Mouse (Mus musculus) heart, embryonic 11.5 days (tissue): ENCODE measurements around the gene Tgif2. TPM values are rescaled to one million over a fixed set of nuclear protein-coding genes. Genes with fewer than 3 reads are reported as not detected.

Experiments used
- ATAC-seq: fragments of 200-750 bp; cut with Nextera tagmentation; replicated peaks from 2 replicates; pipeline ENCODE4 v1.8.0; 2017; ENCODE audit warnings: moderate library complexity; ENCODE audit not compliant: insufficient number of reproducible peaks, low FRiP score, low TSS enrichment
- H3K27ac ChIP-seq: fragments of 300-500 bp; sonication (generic); 2 replicates; pipeline ENCODE4 v1.5.1; 2014; ENCODE audit warnings: mild to moderate bottlenecking, low read depth, low read length
- H3K27me3 ChIP-seq: fragments of 300-500 bp; sonication (generic); 2 replicates; pipeline ENCODE4 v1.6.1; 2014; ENCODE audit warnings: mild to moderate bottlenecking, low read length, mixed read lengths; ENCODE audit not compliant: control insufficient read depth, insufficient read depth
- H3K36me3 ChIP-seq: fragments of 300-500 bp; sonication (generic); 2 replicates; pipeline ENCODE4 v1.6.1; 2014; ENCODE audit warnings: mild to moderate bottlenecking, low read length, moderate library complexity, mixed read lengths; ENCODE audit not compliant: control insufficient read depth, insufficient read depth
- H3K4me1 ChIP-seq: fragments of 300-500 bp; sonication (generic); 2 replicates; pipeline ENCODE4 v1.6.1; 2014; ENCODE audit warnings: low read length; ENCODE audit not compliant: control insufficient read depth, insufficient read depth
- H3K4me2 ChIP-seq: fragments of 300-500 bp; sonication (generic); 2 replicates; pipeline ENCODE4 v1.6.1; 2014; ENCODE audit warnings: mild to moderate bottlenecking, moderate library complexity
- H3K4me3 ChIP-seq: fragments of 300-500 bp; sonication (generic); 2 replicates; pipeline ENCODE4 v1.5.1; 2014; ENCODE audit warnings: low read depth, low read length
- H3K9ac ChIP-seq: fragments of 300-500 bp; sonication (generic); 2 replicates; pipeline ENCODE4 v1.6.1; 2014; ENCODE audit warnings: mild to moderate bottlenecking, low read depth, low read length, moderate library complexity
- H3K9me3 ChIP-seq: fragments of 300-500 bp; sonication (generic); replicated peaks from 2 replicates; pipeline ENCODE4 v1.6.1; 2016; ENCODE audit warnings: low read length; ENCODE audit not compliant: control insufficient read depth
- WGBS: fragments of 180-500 bp; shearing (Covaris S2); extraction: QIAGEN DNeasy Blood & Tissue Kit; methylation state at CpG from one replicate; pipeline ENCODE4 v1.1.7; 2014; ENCODE audit not compliant: insufficient replicate concordance; 5-methylcytosine and 5-hydroxymethylcytosine counted together
- polyA plus RNA-seq: library from polyadenylated mRNA; unstranded; fragments of >200 nt; fragmentation: Nextera tagmentation; extraction: Ambion mirVana; gene quantifications from 2 replicates; pipeline ENCODE4 v1.2.1, GENCODE M21; 2014

The Tgif2 gene
- polyA plus RNA-seq, 1 experiment from 2014 or later = 42.7 TPM

- H3K27me3 ChIP-seq = peaks cover 1% of the 10 kb centered on the region; the same call in 1 of the 2 replicates
- no peak within 1 kb of the TSS for H3K4me3 ChIP-seq
- no peaks in the 10 kb centered on the region for H3K36me3 ChIP-seq
- no peak for ATAC-seq
- H3K9ac ChIP-seq = no peak within 1 kb of the TSS
- H3K27ac ChIP-seq = no peak within 1 kb of the TSS
- no peaks in the 10 kb centered on the region for H3K9me3 ChIP-seq
- WGBS = 55% methylated on average over 6 of the region's 6 CpGs
- H3K4me2 ChIP-seq = no peak within 1 kb of the TSS
- H3K4me1 ChIP-seq = peaks cover 5% of the 10 kb centered on the region; the same call in 1 of the 2 replicates
Measured at GRCm38 (mm10) chr2:156887017-156887416, 47.2 kb downstream of the Tgif2 start, which contains the start of gene Sla2. Gene Sla2, minus strand, starts transcription at chr2:156887192.

GRCm38 (mm10) chr2:156888490-156888889, 48.7 kb downstream of the Tgif2 start:
- no peaks in the 10 kb centered on the region for H3K4me1 ChIP-seq
- H3K9ac ChIP-seq = no peak overlapping the region
- no peak overlapping the region for H3K27ac ChIP-seq
- H3K4me2 ChIP-seq = no peak overlapping the region
- H3K4me3 ChIP-seq = no peak overlapping the region
- H3K36me3 ChIP-seq = no peaks in the 10 kb centered on the region
- ATAC-seq = no peak
- H3K27me3 ChIP-seq = no peaks in the 10 kb centered on the region
- WGBS = 63% methylated on average over 3 of the region's 3 CpGs
- H3K9me3 ChIP-seq = no peaks in the 10 kb centered on the region

- Histone ChIP-seq H3K9ac (no peak overlapping the region), H3K4me1 (no peaks in the 10 kb centered on the region), H3K27ac (no peak overlapping the region), H3K36me3 (no peaks in the 10 kb centered on the region), H3K27me3 (no peaks in the 10 kb centered on the region), H3K4me3 (no peak overlapping the region), H3K9me3 (no peaks in the 10 kb centered on the region), H3K4me2 (no peak overlapping the region)
- WGBS = 65% methylated on average over 3 of the region's 3 CpGs
- ATAC-seq = no peak
Measured at GRCm38 (mm10) chr2:156892240-156892639, 52.4 kb downstream of the Tgif2 start.

GRCm38 (mm10) chr2:156892821-156893220, 53.0 kb downstream of the Tgif2 start:
- no peaks in the 10 kb centered on the region for H3K4me1 ChIP-seq
- 64% methylated on average over 6 of the region's 6 CpGs for WGBS

GRCm38 (mm10) chr2:156894496-156895265, 54.9 kb downstream of the Tgif2 start:
- ATAC-seq = no peak
- H3K4me1 ChIP-seq = no peaks in the 10 kb centered on the region; the same call in 1 of the 2 replicates
- no peaks in the 10 kb centered on the region for H3K9me3 ChIP-seq
- H3K27me3 ChIP-seq = no peaks in the 10 kb centered on the region
- no peak overlapping the region for H3K4me3 ChIP-seq
- no peak overlapping the region for H3K4me2 ChIP-seq
- WGBS = 72% methylated on average over 15 of the region's 15 CpGs
- no peaks in the 10 kb centered on the region for H3K36me3 ChIP-seq
- H3K9ac ChIP-seq = no peak overlapping the region
- H3K27ac ChIP-seq = no peak overlapping the region

More at GRCm38 (mm10) chr2:156892821-156893220, 53.0 kb downstream of the Tgif2 start:
- H3K4me3 ChIP-seq = no peak overlapping the region
- no peaks in the 10 kb centered on the region for H3K9me3 ChIP-seq
- no peak overlapping the region for H3K9ac ChIP-seq
- H3K27ac ChIP-seq = no peak overlapping the region
- H3K27me3 ChIP-seq = no peaks in the 10 kb centered on the region
- no peaks in the 10 kb centered on the region for H3K36me3 ChIP-seq
- ATAC-seq = no peak
- no peak overlapping the region for H3K4me2 ChIP-seq

- no peaks in the 10 kb centered on the region for H3K27me3 ChIP-seq
- WGBS = 65% methylated on average over 9 of the region's 9 CpGs
- H3K9me3 ChIP-seq = no peaks in the 10 kb centered on the region
- no peak overlapping the region for H3K4me2 ChIP-seq
- H3K4me3 ChIP-seq = no peak overlapping the region
- no peak overlapping the region for H3K27ac ChIP-seq
- no peak overlapping the region for H3K9ac ChIP-seq
- no peaks in the 10 kb centered on the region; the same call in 1 of the 2 replicates for H3K4me1 ChIP-seq
- no peak for ATAC-seq
- H3K36me3 ChIP-seq = no peaks in the 10 kb centered on the region
Measured at GRCm38 (mm10) chr2:156896384-156896914, 56.6 kb downstream of the Tgif2 start.

- no peaks in the 10 kb centered on the region for H3K36me3 ChIP-seq
- no peaks in the 10 kb centered on the region for H3K27me3 ChIP-seq
- H3K27ac ChIP-seq = no peak overlapping the region
- no peak overlapping the region for H3K4me2 ChIP-seq
- no peaks in the 10 kb centered on the region; the same call in 1 of the 2 replicates for H3K4me1 ChIP-seq
- H3K4me3 ChIP-seq = no peak overlapping the region
- 81% methylated on average over 9 of the region's 9 CpGs for WGBS
- H3K9ac ChIP-seq = no peak overlapping the region
- ATAC-seq = no peak
- H3K9me3 ChIP-seq = no peaks in the 10 kb centered on the region
Measured at GRCm38 (mm10) chr2:156897034-156897433, 57.2 kb downstream of the Tgif2 start.

- H3K27me3 ChIP-seq = no peaks in the 10 kb centered on the region
- no peaks in the 10 kb centered on the region for H3K9me3 ChIP-seq
- no peaks in the 10 kb centered on the region; the same call in 1 of the 2 replicates for H3K4me1 ChIP-seq
- WGBS = 19% methylated on average over 4 of the region's 4 CpGs
- no peak overlapping the region for H3K4me2 ChIP-seq
- H3K36me3 ChIP-seq = no peaks in the 10 kb centered on the region
- H3K27ac ChIP-seq = no peak overlapping the region
- no peak overlapping the region for H3K9ac ChIP-seq
- ATAC-seq = no peak
- H3K4me3 ChIP-seq = no peak overlapping the region
Measured at GRCm38 (mm10) chr2:156898374-156898773, 58.6 kb downstream of the Tgif2 start.
